Mouse (Mus musculus) heart, postnatal 0 days (tissue): ENCODE results near the gene Sirt3.

ENCODE experiments used
- CTCF ChIP-seq: IDR thresholded peaks from 2 replicates; pipeline ENCODE4 v1.5.1; 2016; ENCODE audit warnings: antibody characterized with exemption, control low read depth, low read depth
- EP300 ChIP-seq: IDR thresholded peaks from 2 replicates; pipeline ENCODE4 v1.6.1; 2016; ENCODE audit warnings: antibody characterized with exemption, low read depth

- TF ChIP-seq CTCF, result no peak
- TF ChIP-seq EP300, result no peak
Observed at GRCm38 (mm10) chr7:140880865-140881515, 1.1 kb downstream of the Sirt3 start.
